Mouse (Mus musculus) lung, embryonic 14.5 days (tissue): Measurements from ENCODE around the gene AC134908.4. TPM values are rescaled to one million over a fixed set of nuclear protein-coding genes. Genes with fewer than 3 reads are reported as not detected.
A peak's percentile ranks its signal among the peaks of the same experiment; 100 is the strongest.
"Not testable (repeated sequence)": the region's sequence is repeated elsewhere in the genome, so short reads cannot be mapped to it uniquely, and the experiment has no call there.

Experiments
- ATAC-seq: fragments of 200-750 bp; cut with Nextera tagmentation; 2 replicates; pipeline ENCODE4 v1.8.0; 2017; ENCODE audit warnings: mild to moderate bottlenecking, moderate TSS enrichment, moderate library complexity; ENCODE audit not compliant: insufficient read depth
- DNase-seq: peaks from one replicate; pipeline ENCODE4 v3.0.0-alpha.2; 2015
- H3K27ac ChIP-seq: fragments of 300-500 bp; sonication (generic); 2 replicates; pipeline ENCODE4 v1.5.1; 2014; ENCODE audit warnings: low read depth, mild to moderate bottlenecking, moderate library complexity
- H3K27me3 ChIP-seq: fragments of 300-500 bp; sonication (generic); 2 replicates; pipeline ENCODE4 v1.6.1; 2014; ENCODE audit warnings: low read length, control low read depth; ENCODE audit not compliant: insufficient read depth
- H3K36me3 ChIP-seq: fragments of 300-500 bp; sonication (generic); 2 replicates; pipeline ENCODE4 v1.6.1; 2014; ENCODE audit warnings: control low read depth; ENCODE audit not compliant: insufficient read depth
- H3K4me1 ChIP-seq: fragments of 300-500 bp; sonication (generic); 2 replicates; pipeline ENCODE4 v1.6.1; 2014; ENCODE audit warnings: antibody characterized with exemption, control low read depth; ENCODE audit not compliant: insufficient read depth
- H3K4me2 ChIP-seq: fragments of 300-500 bp; sonication (generic); 2 replicates; pipeline ENCODE4 v1.6.1; 2014; ENCODE audit warnings: mild to moderate bottlenecking
- H3K4me3 ChIP-seq: fragments of 300-500 bp; sonication (generic); 2 replicates; pipeline ENCODE4 v1.5.1; 2014; ENCODE audit warnings: low read depth, low read length
- H3K9ac ChIP-seq: fragments of 300-500 bp; sonication (generic); 2 replicates; pipeline ENCODE4 v1.6.1; 2014
- H3K9me3 ChIP-seq: fragments of 300-500 bp; sonication (generic); 2 replicates; pipeline ENCODE4 v1.6.1; 2016; ENCODE audit warnings: low read depth, low read length, control low read depth
- CTCF ChIP-seq: IDR thresholded peaks from 2 replicates; pipeline ENCODE4 v1.5.1; 2016; ENCODE audit warnings: antibody characterized with exemption, low read depth
- WGBS: fragments of 180-500 bp; shearing (Covaris S2); extraction: QIAGEN DNeasy Blood & Tissue Kit; methylation state at CpG from one replicate; pipeline ENCODE4 v1.1.7; 2014; 5-methylcytosine and 5-hydroxymethylcytosine counted together
- polyA plus RNA-seq: library from polyadenylated mRNA; unstranded; fragments of >200 nt; fragmentation: Nextera tagmentation; extraction: Ambion mirVana; gene quantifications from 2 replicates; pipeline ENCODE4 v1.2.1, GENCODE M21; 2014

Gene AC134908.4
- polyA plus RNA-seq, 1 experiment from 2014 or later = not detected

- DNase-seq = peak; percentile 96
- H3K36me3 ChIP-seq = no peaks in the 10 kb centered on the region
- 2% methylated on average over 20 of the region's 20 CpGs for WGBS
- peak; percentile 78 for TF ChIP-seq CTCF
- no peak overlapping the region for H3K27ac ChIP-seq
- H3K4me1 ChIP-seq = no peaks in the 10 kb centered on the region
- no peak overlapping the region for H3K4me2 ChIP-seq
- peak; percentile 64 for ATAC-seq
- peaks cover 49% of the 10 kb centered on the region for H3K27me3 ChIP-seq
- H3K9me3 ChIP-seq = no peaks in the 10 kb centered on the region
- H3K9ac ChIP-seq = no peak overlapping the region
- H3K4me3 ChIP-seq = no peak overlapping the region
These were observed 18.0 kb upstream of the AC134908.4 start for GRCm38 (mm10) chr17:25813471-25813870.

- TF ChIP-seq CTCF = no peak
- Histone ChIP-seq H3K9me3 (no peaks in the 10 kb centered on the region), H3K36me3 (no peaks in the 10 kb centered on the region), H3K4me1 (no peaks in the 10 kb centered on the region), H3K9ac (no peak overlapping the region), H3K4me2 (no peak overlapping the region), H3K27me3 (peaks cover 44% of the 10 kb centered on the region), H3K27ac (no peak overlapping the region), H3K4me3 (no peak overlapping the region)
- ATAC-seq = no peak
- DNase-seq = no peak
- WGBS = 66% methylated on average over 4 of the region's 4 CpGs
These were observed 15.4 kb upstream of the AC134908.4 start for GRCm38 (mm10) chr17:25810890-25811289.

- WGBS = 9% methylated on average over 25 of the region's 25 CpGs
- peak; percentile 22; the same call in 1 of the 2 replicates for ATAC-seq
These were observed 14.3 kb upstream of the AC134908.4 start for GRCm38 (mm10) chr17:25809606-25810340.

GRCm38 (mm10) chr17:25808789-25809605, 13.5 kb upstream of the AC134908.4 start, which contains the start of gene Fbxl16:
Fbxl16 (plus strand) TSS chr17:25809085.
- DNase-seq (peak; percentile 83), ATAC-seq (peak; percentile 72)
- no peak within 1 kb of the TSS for H3K27ac ChIP-seq
- H3K4me2 ChIP-seq = peak within 1 kb of the TSS; percentile 98
- H3K4me3 ChIP-seq = peak within 1 kb of the TSS; percentile 62
- TF ChIP-seq CTCF = 0 out of 2 replicates have a peak, but pooled peaks have one; percentile 23
- WGBS = under 1% methylated on average over 77 of the region's 100 CpGs
- H3K9me3 ChIP-seq = no peaks in the 10 kb centered on the region
- no peaks in the 10 kb centered on the region for H3K4me1 ChIP-seq
- peak within 1 kb of the TSS; percentile 54 for H3K9ac ChIP-seq
- H3K36me3 ChIP-seq = no peaks in the 10 kb centered on the region
- H3K27me3 ChIP-seq = peaks cover 44% of the 10 kb centered on the region

More at GRCm38 (mm10) chr17:25809606-25810340, 14.3 kb upstream of the AC134908.4 start:
- no peak for DNase-seq
- Histone ChIP-seq H3K4me2 (peak overlapping the region; percentile 98), H3K4me1 (no peaks in the 10 kb centered on the region), H3K36me3 (no peaks in the 10 kb centered on the region), H3K9me3 (no peaks in the 10 kb centered on the region), H3K27ac (no peak overlapping the region), H3K27me3 (peaks cover 44% of the 10 kb centered on the region), H3K4me3 (peak overlapping the region; percentile 62), H3K9ac (peak overlapping the region; percentile 54; the same call in 1 of the 2 replicates)
- no peak for TF ChIP-seq CTCF

GRCm38 (mm10) chr17:25808028-25808427, 12.6 kb upstream of the AC134908.4 start:
- 38% methylated on average over 5 of the region's 5 CpGs for WGBS
- Histone ChIP-seq H3K9ac (no peak overlapping the region), H3K27ac (no peak overlapping the region), H3K4me3 (peak overlapping the region; percentile 62; the same call in 1 of the 2 replicates), H3K36me3 (no peaks in the 10 kb centered on the region), H3K9me3 (no peaks in the 10 kb centered on the region), H3K4me1 (no peaks in the 10 kb centered on the region), H3K27me3 (peaks cover 41% of the 10 kb centered on the region), H3K4me2 (peak overlapping the region; percentile 98)
- ATAC-seq (no peak), DNase-seq (no peak)
- TF ChIP-seq CTCF = no peak

- not testable (repeated sequence) for H3K36me3 ChIP-seq, H3K9ac ChIP-seq, H3K4me2 ChIP-seq, H3K4me1 ChIP-seq, H3K27ac ChIP-seq, ATAC-seq, DNase-seq, H3K4me3 ChIP-seq, H3K9me3 ChIP-seq
- H3K27me3 ChIP-seq = peaks cover 40% of the 10 kb centered on the region
- WGBS = 44% methylated on average over 2 of the region's 2 CpGs
These were observed 12.0 kb upstream of the AC134908.4 start for GRCm38 (mm10) chr17:25807452-25807851.

- H3K27me3 ChIP-seq = peaks cover 31% of the 10 kb centered on the region
- H3K9ac ChIP-seq = no peak overlapping the region
- H3K4me2 ChIP-seq = no peak overlapping the region
- no peaks in the 10 kb centered on the region for H3K9me3 ChIP-seq
- no peak overlapping the region for H3K4me3 ChIP-seq
- no peaks in the 10 kb centered on the region for H3K4me1 ChIP-seq
- no peak overlapping the region for H3K27ac ChIP-seq
- ATAC-seq (no peak), DNase-seq (no peak)
- 79% methylated on average over 4 of the region's 4 CpGs for WGBS
- H3K36me3 ChIP-seq = no peaks in the 10 kb centered on the region
- no peak for TF ChIP-seq CTCF
These were observed 11.0 kb upstream of the AC134908.4 start for GRCm38 (mm10) chr17:25806507-25806906.
